Mouse (Mus musculus): ENCODE data around the gene Nlrx1. TPM values are rescaled to one million over a fixed set of nuclear protein-coding genes. Genes with fewer than 3 reads are reported as not detected.
"Not testable (repeated sequence)": the region's sequence is repeated elsewhere in the genome, so short reads cannot be mapped to it uniquely, and the experiment has no call there.

The Nlrx1 gene
- total RNA-seq (2021), result 10 to 100 TPM; 19.6 to 24.5 TPM

DNA sequence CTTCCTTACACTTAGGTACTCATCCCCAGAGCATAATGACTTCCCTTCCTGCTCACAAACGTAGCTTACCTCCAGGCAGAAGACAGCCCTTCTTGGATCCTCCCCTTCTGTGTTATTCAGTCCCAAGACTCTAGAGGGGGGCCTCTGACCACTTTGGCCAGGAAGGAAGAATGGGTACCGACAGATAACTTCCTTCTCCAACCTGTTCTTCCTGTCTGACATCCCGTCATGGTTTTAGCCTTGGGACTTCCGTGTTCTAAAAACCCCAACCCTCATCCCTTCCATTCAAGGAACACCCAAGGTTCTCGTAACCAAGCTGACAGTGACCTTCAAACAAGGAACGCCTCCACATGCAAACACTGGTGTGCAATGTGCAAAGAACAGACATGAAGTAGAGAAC lies at the start of gene Nlrx1:
Gene Nlrx1, minus strand, starts transcription at position 168 of the 400 bp plus-strand sequence.
- intact Hi-C loops (cut with DNase I), result loop anchor here (2.0 kb wide), 1 partner anchor 30 kb away; no protein-coding TSS in a partner anchor
- no peak for DNase-seq

DNA sequence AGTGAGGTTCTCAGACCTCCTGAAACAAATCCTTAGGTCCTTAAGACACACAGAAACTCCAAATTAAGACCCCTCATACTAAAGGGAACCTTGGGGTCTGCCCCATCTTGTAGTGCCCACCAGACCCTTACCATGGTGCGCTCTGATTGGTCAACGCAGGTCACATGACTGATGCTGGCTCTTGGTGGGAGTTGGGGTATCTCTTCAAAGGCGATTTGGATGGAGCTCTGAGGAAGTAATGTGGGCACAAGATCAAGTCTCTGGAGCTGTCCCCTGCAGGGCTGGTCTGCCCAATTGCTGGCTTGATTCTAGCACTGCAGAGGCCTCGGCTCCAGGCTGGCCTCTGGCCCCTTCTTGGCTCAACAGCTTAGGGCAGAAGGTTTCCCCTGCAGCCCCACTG lies 49.1 kb upstream of the Nlrx1 start:
- no peak for DNase-seq
- intact Hi-C loops (cut with DNase I), result no loop called here

DNA sequence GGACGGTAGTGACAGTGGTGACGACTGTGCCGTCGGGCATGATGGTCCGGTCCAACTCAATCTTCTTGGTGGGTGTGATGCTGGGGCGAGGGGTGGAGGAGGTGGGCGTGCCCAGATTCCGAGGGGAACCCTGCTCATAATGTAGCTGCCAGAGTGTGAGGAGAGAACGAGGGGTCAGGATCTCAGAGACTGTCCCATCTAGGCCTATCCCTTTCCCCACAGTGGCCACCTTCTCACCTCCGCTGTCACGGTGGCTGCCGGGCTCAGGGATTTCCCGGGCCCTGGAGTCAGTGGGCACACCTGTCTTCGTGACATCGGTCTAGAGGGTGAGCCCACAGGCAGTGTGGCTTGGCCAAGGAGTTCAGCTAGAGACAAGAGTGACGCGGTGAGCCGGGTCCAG lies 46.5 kb upstream of the Nlrx1 start:
- no peak for DNase-seq
- intact Hi-C loops (cut with DNase I), result no loop called here

DNA sequence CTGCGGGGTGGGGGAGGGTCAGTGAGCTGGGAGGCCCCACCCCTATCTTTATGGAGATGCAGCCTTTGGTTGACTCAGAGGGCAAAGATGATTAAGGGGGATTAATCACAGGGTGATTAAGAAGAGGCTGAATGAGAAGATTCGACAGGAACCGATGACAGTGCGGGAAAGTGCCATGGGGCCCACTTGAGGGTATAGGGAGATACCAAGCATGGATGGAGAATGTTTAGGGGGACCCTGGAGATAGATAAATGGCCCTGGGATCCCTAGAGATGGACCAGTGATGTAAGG lies 45.8 kb upstream of the Nlrx1 start:
- intact Hi-C loops (cut with DNase I), result no loop called here
- no peak for DNase-seq

DNA sequence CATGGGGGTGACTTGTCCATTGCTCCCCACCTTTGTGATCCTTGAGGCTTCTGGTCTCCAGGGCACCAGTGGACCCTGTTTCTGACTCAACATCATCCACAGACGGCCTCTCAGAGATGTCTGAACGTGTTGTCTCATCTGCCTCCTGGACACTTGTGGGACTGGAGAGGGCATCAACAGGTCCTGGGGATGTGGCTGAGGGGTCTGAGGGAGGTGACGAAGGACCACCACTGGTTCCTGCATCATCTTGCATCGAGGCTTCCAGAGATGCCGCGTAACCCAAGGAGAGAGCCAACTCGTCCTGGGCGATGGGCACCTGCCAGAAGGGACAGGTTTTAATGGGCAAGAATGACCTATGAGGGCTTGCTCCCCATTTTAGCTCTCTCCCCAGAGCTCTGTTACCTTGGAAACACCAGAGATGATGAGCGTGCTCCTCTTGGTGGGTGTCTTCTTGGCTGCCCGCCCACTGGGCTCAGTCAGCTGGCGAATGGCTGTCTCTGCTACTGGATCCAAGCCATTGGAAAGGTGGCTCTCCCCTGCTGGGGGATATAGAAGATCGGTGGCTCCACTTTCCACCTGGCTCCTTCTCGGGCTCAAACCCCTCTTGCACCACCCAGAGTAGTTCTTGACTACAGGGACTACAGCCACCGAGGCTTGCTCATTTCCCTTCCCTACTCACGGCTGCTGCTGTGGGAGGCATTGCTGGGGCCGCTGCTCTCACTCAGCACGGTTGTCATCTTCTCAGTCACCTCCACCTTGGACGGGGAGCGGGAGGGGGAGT lies 45.3 kb upstream of the Nlrx1 start:
- intact Hi-C loops (cut with DNase I), result no loop called here
- no peak for DNase-seq

DNA sequence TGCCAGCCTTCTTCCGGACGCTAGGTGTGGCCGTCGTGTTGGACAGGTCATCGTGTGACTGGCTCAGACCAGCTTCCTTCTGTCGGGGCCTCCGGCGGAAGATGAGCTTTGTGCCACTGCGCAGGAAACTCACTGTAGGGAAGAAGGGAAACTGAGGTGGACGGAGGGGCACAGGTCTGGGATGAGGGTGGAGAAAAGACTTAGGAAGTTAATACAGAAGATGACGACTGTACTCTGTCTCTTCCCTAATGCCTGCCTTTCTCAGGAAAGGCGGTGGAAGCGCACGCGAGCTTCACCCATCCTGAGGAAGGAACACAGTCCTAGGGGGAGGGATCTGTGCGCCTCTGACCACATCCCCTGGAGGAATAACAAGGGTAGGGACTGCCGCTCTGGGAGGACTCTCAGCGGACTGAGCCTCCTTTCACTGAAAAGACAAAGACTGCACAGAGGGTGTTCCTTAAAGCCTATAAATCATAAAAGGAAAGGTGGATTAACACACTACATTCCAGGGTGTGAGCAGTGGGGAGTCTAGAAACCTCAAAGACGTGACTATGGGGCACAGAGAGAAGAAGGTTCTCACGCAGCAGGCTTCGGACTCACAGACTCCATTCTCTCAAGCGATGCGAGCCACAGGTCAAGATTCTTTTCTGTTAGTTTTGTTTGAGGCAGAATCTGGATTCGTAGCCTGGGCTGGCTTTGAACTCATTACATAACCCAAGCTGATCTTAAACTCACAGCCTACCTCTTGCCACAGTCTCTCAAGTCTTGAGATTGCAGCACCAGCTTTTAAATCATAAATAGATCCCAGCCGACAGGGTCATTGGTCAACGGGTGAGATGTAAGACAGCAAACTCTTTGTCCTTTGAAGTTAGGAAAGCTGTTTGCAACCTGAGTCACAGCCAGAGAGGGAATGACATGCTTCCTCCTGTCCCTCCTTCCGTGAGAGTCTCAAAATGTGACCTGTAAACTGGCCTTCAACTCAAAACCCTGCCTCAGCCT lies 43.0 kb upstream of the Nlrx1 start:
- intact Hi-C loops (cut with DNase I), result no loop called here
- peak; percentile 48 to 56 for DNase-seq

DNA sequence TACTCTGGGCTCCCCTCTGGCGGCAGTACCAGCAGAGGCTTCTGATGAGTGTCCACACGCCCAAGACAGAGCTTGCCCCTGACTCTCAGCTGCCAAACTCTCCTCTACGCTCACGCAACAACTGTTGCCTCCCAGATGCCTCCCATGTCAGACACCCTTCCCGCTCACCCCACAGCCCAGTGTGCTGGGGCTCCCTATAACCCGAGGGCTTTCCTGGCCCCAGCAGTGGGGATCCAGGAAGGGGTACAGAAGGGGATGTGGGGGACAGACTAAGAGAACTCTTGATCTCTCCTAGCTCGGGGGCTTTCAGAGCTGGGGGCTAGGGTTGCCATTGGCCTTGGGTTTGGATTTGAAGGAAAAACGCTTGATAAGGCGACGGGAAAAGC lies 42.3 kb upstream of the Nlrx1 start:
- DNase-seq, result peak in 1 of 2 experiments; percentile 21

DNA sequence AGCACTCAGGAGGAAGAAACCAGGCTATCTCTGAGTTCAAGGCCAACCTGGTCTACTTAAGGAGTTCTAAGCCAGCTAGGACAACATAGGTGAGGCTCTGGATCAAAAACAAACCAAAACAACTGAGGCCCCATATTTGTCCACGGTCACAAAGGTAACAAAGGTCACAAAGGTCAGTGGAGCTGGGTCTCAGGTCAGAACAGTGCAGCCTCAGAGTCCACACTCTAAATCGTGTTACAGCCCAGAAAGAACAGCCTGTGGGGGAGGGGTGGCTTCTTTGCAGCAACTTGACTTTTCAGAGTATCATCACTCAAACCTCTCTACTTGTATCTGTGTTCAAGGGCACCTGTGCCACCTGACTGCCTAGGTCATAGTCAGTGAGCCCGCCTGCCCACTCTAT lies 41.4 kb upstream of the Nlrx1 start:
- no peak for DNase-seq
- intact Hi-C loops (cut with DNase I), result loop anchor here (5.0 kb wide), 1 partner anchor 33 kb away; the partner anchor contains the start of gene Hmbs

More for the DNA sequence above, 42.3 kb upstream of the Nlrx1 start:
- intact Hi-C loops (cut with DNase I), result no loop called here

DNA sequence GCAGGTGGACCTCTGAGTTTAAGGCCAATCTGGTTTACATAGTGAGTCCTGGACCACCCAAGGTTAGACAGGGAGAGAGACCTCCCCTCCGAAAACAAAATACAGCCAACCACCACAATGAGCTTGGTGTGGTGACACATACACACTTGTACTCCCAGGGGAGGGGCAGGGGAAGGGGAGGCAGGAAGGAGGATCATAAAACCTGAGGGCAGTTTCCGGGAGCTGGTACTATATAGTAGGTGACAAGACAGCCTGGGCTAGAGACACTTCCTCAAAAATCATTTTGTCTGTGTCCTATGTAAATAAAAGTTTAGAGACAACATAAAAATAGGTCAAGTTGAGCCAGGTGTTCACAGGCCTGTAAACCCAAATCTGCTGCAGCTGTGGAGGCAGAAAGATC lies 38.8 kb upstream of the Nlrx1 start:
- no peak for DNase-seq
- intact Hi-C loops (cut with DNase I), result loop anchor here (2.0 to 5.0 kb wide), 2 partner anchors 14 to 35 kb away; partner anchors contain the start of genes C2cd2l and Hmbs

DNA sequence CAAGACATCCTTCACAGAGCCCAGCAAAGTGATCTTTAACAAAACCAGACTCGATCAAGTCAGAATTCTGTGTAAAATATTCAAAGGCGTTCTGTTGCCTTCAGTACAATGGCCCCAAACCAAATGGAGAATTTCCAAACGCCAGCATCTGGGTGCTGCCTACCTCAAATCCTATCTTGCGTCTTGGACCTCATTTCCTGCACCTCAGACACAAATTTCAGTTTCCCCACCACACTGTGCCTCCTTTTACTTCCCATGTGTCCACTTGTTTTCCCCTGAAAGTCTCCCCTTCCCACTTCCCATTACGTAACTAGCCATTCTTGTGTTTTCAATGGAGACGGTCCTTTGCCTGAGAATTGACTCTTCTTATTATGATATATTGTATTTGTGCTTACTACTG lies 38.1 kb upstream of the Nlrx1 start:
- no peak for DNase-seq
- intact Hi-C loops (cut with DNase I), result loop anchor here (2.0 to 5.0 kb wide), 2 partner anchors 14 to 36 kb away; partner anchors contain the start of genes C2cd2l and Hmbs

DNA sequence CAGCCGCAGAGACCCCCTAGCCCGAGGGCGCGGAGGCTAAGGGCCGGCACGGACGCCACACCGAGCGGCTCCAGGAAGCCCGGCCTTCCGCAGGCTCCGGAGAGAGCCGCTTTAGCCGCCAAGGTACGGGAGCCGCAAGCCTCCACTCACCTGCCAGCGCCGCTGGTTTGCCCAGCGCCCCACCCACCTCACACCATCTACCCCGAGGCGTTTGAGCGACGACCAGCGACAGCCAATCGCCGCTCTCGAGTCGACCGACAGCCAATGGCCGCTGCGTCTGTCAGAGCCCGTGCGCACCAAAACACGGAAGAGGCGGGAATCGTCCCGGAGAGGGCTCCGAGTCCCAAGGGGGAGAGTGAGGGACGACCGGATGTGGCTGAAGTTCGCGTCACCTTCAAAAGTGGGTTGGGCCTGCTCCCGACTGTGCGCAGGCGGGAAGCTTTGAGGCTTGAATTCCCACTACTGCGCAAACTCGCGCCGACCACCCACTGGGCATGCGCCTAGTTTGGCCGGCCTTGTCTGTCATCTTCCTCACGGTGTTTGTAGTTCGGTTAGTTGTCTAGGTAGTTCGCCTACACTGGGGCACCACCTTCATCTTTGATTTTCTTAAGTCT lies 37.2 kb upstream of the Nlrx1 start, which contains the start of gene Hinfp:
Gene Hinfp, minus strand, starts transcription at position 206 of the 614 bp plus-strand sequence.
- intact Hi-C loops (cut with DNase I), result loop anchor here (2.0 to 5.0 kb wide), 2 partner anchors 15 to 37 kb away; partner anchors contain the start of genes C2cd2l and Hmbs

DNA sequence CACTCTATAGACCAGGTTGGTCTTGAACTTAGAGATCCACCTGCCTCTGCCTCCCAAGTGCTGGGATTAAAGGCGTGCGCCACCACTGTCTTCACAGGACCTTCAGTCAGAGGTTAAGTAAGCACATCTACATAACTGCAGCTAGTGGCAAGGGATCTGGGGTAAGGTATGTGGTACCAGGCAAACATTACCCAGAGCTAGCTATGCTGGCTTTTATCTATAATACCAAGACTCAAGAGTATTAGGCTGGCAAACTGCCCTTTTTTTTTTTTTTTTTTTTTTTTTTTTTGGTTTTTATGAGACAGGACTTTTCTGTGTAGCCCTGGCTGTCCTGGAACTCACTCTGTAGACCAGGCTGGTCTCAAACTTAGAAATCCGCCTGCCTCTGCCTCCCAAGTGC lies 31.6 kb upstream of the Nlrx1 start:
- DNase-seq; intact Hi-C loops (cut with DNase I): not testable (repeated sequence)

More for the DNA sequence above, 37.2 kb upstream of the Nlrx1 start, which contains the start of gene Hinfp:
- DNase-seq, result peak; percentile 96

DNA sequence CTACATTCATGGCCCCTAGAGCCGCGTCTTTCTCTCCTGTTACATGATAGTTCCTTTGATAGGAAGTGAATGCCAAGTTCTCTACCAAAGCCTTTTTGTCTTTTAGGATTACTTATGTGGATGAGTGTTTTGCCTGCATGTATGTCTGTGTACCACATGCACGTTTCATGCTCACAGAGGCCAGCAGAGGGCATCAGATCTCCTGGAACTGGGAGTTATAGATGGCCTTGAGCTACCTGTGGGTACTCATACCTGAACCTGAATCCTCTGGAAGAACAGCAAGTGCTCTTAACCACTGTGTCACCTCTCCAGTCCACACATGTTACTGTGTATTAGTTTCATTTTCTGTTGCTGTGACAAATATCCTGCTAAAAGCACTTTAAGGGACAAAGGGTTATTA lies 24.1 kb upstream of the Nlrx1 start:
- intact Hi-C loops (cut with DNase I), result loop anchor here (2.0 to 5.0 kb wide), 2 partner anchors 45 to 62 kb away; no protein-coding TSS in a partner anchor
- DNase-seq, result peak in 1 of 2 experiments; percentile 45

DNA sequence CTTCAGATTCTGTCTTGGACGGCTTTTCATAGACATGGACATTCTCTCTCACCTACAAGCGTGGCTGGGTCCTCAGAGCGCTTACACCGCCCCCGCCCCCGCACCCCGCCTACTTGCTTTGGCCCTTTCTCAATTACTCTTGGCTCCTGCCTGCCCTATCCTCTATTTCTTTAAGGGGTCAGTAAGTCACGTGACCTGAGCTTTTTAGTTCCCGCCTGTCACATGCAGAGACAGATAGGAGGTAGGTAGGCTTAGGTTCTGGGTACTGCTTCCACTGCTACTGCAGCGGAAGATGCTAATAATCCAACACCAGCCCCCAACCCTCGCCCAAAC lies 20.5 kb upstream of the Nlrx1 start:
- intact Hi-C loops (cut with DNase I), result no loop called here
- DNase-seq, result no peak

DNA sequence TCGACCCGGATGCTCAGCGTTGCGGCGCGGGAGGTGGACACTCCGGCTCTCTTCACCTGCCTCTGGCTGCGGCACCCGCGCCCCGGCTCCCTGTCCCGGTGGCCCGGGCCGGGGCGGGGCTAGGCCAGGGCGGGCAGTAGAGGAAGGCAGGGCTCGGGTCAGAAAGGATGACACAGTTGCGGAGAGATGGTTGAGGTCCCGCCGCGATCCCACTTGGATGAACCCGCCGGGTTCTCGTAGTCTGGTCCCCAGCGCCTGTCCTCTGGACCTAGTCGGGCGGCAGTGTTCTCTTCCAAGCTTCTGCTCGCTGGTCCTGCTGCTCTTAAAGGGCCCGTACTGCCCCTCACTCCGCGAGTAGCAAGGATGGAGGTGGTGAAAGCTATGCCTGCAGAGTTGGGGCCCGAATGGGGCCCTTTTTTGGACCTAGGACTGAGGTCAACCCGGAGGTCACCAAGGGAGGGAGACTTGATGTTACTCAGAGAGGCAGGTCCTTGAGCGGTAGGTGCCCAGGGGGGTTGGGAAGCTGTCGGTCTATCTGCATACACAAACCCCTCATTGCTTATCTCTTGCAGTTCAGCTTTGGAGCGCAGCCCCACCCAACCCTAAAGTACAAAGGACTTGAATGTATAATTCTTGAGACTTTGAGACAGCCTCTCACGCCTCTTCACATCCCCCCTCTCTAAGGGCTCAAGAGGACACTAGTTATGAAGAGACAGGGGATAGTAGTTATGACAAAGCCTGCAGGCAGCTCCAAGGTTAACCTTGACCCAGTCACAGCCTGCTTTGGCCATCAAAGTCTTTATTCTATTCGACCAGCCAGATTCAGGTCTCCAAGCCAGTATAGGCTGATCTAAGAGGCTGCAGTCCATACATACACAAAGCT lies 19.9 kb upstream of the Nlrx1 start, which contains the start of gene Abcg4:
Gene Abcg4, minus strand, starts transcription at position 540 of the 883 bp plus-strand sequence.
- intact Hi-C loops (cut with DNase I), result no loop called here
- DNase-seq, result peak; percentile 22 to 24

DNA sequence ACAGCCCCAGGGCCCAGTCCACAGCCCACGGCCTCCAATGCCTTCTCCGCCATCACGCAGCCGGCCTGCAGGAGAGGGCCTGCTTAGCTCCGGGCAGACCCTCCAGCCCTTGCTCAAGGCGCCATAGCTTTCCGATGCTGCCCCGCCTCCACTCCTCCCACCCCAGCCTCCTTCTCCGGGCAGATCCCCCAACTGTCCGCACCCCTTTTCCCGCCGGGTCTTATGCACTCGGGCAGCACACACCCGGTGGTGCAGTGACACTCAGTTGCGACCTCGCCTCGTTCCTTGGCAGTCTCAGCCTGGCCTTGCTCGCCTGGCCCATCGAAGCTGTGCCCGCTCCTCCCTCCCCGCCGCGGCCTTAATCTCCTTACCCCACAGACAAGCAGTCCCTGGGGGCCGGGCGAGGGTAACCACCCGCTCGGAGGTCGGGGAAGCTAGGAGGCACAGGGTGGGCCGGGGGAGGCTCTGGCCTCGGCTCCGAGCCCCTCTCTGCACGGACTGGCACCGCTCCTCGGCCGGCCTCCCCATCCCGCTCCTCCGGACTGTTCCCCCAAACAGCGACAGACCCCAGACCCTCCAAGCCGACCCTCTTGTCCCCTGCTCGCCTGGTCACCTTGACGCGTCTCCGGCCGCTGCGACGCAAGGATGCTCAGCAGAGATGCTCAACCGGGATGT lies 19.1 kb upstream of the Nlrx1 start:
- intact Hi-C loops (cut with DNase I), result no loop called here
- no peak for DNase-seq

DNA sequence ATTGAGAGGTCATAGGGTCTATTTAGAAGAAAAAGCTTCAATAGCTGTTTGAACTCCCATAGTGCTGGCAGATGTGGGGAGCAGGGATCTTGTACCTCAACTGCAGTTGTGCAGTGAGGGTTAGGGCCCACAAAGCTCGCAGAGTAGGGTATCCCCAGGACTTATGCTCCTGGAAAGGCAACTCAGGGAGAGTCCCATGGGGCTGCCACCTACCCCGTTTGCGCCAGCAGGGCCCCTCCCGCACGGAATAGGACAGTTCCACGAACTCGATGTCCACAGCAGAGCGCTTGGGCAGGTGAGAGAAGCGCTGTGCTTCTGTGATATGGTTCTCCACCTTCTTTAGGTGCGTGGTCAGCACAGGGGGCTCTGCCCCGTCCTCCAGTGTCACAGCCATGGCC lies 18.6 kb upstream of the Nlrx1 start:
- intact Hi-C loops (cut with DNase I), result no loop called here
- no peak for DNase-seq

DNA sequence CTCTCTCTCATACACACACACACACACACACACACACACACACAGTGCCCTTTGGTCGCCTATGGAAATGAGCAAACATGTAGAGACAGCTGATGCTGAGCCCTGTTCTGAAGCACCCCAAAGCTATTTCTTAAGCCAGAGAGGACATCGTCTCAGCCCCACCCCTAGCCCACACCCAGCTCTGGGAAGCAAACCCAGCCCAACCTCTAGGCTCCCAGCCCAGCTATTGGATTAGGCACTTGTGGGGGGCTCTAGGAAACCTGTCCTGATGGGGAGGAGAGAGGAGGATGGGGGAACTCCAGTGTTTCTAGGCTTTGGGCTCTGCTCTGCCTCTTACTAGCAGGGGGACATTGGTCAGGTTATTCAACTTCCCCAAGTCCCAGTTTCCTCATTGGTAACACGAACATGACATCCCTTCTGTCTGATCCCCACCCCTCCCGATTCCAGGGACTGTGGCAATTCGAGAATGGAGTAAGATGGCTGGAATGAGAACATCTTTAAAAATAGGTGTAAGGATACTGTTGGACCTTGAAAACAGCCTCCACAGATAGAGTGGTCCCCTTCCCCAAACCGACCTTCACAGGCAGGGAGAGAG lies 18.0 kb upstream of the Nlrx1 start:
- DNase-seq, result no peak

DNA sequence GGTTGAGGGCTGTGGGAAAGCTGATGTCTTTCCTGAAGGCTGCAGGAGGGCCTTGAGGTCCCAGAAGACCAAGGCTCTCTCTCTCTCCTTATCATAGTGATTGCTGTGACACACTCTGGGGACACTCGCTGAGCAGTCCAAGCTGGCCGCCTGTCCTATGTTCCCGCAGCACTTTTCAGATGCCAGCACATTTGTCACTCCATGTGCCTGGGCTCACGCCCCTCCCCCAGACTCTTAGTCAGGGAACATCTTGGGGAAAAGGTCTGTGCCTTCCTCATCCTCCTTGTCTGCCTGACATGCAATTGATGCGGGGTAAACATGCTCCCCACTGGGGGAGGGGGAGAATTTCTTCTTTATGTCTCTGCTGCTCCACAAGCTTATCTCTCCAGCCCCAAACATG lies 14.8 kb upstream of the Nlrx1 start:
- no peak for DNase-seq
- intact Hi-C loops (cut with DNase I), result no loop called here

More for the DNA sequence above, 18.0 kb upstream of the Nlrx1 start:
- intact Hi-C loops (cut with DNase I), result no loop called here

Data from heart, postnatal 36 days (tissue).